Mouse (Mus musculus): ENCODE results near the gene Olfr305.
"Not testable (repeated sequence)": the region's sequence is repeated elsewhere in the genome, so short reads cannot be mapped to it uniquely, and the experiment has no call there.

The Olfr305 gene

DNA sequence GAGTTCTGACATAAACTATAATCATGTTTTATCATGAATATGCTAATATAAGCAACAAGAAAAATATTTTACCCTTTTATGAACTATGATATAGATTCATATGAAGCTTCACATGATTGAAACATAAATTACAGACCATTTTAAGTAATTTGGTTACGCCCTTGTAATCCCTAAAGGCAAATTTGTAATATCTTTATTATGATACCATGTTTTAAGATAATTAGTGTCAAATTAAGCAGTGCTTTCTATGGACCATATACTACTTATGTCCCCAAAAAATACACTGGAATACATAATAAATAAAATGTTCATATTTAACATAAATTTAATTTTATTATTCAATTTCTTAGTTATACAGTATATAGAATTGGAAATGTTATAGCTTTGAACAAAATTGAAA, at the start of gene Olfr305:
Gene Olfr305 (minus strand): TSS at position 101 of the 400 bp plus-strand sequence.
- in situ Hi-C loops (cut with MseI, MboI) = no loop called here

DNA sequence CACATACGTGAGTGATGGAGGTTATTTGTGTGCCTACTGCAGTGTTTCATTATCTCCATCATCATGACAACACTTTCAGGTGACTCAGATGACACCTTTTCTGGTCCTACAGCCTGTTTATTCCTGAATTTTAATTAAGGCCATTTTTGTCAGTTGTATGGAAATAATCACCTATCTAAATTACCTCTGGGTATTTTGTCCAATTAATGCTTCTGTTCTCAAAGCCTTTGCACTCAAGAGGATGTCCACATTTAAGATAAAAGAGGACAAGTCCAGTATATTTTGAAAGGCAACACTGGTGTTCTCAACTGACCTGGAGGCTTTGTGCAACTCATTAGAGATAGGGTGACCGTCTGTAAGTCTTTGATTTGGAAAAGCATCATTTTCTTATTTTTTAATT, 36.8 kb upstream of the Olfr305 start, which contains the start of gene Olfr301:
Gene Olfr301 (plus strand): TSS at position 301 of the 400 bp plus-strand sequence.
- in situ Hi-C loops (cut with MseI, MboI) = no loop called here

DNA sequence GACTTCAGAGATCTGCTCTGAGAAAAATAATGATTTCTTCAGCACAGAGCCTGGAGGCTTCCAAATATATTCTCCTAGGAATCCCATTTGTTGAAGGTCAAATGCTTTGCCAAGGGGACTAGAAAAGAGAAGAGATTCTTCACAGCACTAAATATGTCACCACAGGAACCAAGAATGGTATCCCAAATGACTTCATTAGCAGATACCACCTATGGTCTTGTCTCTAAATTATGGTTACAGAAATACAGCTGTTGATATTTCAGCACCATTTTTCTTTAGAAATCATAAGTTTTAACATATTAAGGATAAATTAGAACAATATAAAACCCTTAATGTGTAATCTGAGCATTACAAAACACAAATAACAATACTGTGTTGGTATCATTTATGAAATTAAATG, 31.0 kb upstream of the Olfr305 start, which contains the start of gene Olfr303:
Gene Olfr303 (minus strand): TSS at position 101 of the 400 bp plus-strand sequence.
- in situ Hi-C loops (cut with MseI, MboI) = no loop called here

- in situ Hi-C loops (cut with MseI, MboI) = no loop called here
Measured at GRCm38 (mm10) chr7:86386558-86386957, 19.8 kb upstream of the Olfr305 start, which contains the start of gene Olfr304. TSS of gene Olfr304 (minus strand) at chr7:86386658.

DNA sequence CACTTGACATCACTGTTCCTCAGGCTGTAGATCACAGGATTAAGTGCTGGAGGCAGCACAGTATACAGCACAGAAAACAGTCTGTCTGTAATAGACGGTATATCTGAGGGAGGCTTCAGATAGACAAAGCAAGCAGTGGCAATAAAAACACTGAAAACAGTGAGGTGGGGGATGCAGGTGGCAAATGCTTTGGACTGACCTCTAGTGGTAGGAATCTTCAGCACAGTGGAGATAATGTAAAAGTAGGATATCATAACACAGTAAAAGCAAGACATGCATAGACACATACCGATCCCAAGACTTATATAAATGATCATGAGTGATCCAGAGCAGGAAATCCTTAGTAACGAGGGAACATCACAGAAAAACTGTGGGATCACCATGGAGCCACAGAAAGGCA, 19.0 kb upstream of the Olfr305 start:
- in situ Hi-C loops (cut with MseI, MboI) = no loop called here

DNA sequence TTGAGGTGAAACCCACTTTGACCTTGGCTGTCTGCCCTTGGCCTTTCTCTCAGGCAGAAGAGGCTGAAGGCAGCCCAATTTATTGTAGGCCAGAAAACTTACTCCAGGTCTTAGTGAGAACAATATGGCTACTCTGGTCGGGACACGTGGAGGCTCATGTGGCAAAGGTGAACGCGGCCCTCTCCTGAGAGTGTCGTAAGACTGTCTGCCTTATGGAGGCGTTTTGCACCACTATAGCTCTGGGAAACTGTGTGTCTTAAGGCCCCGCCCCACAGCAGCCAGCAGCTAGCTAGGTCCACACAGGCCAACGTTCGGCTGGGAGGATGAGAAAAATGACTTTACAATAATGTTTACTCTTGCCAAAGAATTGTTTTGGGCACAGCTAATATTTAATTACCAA, 20.4 kb downstream of the Olfr305 start:
- in situ Hi-C loops (cut with MseI, MboI) = not testable (repeated sequence)

DNA sequence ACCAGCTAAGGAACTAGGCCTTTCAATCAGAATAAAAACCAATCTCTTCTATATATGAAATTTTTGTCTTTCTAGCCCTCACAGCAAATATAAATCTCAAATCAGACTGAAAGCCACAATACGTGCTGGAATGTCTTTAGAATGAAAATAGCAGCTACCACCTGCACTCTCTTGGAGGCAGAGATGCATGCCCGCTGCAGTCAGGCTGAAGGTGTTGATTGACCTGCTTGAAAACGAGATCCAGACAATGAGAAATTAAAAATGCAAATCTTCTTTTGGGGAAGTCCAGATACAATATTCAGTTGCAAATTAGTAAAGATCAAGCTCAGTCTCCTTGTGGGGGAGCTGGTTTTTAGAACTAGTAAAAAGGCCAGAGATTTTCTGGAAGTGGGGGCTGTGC, 22.5 kb downstream of the Olfr305 start:
- in situ Hi-C loops (cut with MseI, MboI) = no loop called here

DNA sequence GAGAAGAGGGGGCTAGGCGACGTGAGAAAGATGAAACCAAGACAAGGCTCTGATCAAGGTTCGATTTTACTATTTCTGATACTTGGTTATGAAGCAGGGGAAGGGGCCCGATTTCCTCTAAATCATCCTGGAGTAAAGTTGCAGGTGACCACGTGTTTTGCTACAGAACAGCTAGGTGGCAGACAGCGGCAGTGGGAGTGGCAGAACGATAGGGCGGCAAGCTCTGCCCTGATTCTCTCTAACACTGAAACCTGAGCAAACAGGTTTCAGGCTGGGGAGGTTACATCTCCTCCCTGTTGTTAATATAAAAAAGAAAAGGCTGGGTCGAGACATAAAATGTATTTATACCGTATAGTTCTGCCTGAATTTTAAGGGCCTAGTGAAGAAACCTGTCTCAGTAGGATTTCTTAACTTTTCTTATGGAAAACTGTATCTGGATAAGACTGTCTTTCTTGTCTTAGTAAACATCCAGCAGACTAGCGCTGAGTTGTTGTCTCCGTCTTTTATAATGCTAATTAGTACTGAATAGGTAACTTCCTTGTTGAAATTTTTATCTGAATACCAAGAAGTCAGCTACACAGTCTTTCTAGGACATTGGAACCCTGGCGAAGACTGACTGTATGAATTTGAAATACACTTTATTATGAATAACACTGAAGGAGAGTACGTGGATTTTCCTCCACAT, 23.7 kb downstream of the Olfr305 start:
- in situ Hi-C loops (cut with MseI, MboI) = no loop called here

DNA sequence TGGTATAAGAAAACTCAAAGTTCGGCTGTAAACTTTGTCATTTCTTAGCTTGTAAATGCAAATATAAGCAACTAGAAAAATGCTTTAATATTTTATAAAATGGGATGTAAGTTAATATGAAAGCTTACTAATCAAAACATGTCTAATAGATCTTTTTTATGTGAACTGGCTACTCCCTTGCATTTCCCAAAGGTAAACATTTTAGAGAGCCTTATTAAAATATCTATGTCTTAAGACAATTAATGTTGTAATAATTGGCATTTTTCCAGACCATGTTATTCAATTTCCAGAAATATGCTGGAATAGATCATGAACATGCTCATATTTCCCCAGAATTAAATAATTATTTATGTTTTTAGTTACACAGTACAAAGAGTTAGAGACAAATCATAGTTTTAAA, 29.2 kb downstream of the Olfr305 start, which contains the start of gene Olfr307:
Gene Olfr307 (minus strand): TSS at position 101 of the 400 bp plus-strand sequence.
- in situ Hi-C loops (cut with MseI, MboI) = no loop called here

DNA sequence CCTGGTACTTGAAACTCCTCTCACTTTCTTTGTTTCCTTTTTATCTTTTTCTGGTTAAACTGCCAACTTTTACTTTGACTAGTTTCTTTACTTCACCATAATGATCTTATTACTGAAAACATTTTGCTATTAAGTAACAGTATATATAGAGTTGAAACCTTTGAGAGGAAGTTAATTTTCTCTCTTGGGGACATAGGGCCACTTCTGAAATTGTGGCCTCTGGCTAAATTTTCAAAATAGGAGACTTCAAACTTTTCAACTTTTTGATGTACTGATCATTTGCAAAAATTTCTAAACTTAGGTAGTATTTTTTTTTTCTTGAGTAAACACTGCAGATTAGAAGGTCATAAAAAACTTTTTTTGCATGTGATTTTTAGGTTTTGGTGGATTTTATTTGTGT, 41.2 kb downstream of the Olfr305 start, which contains the start of gene Olfr308:
Gene Olfr308 (minus strand): TSS at position 101 of the 400 bp plus-strand sequence.
- in situ Hi-C loops (cut with MseI, MboI) = no loop called here

DNA sequence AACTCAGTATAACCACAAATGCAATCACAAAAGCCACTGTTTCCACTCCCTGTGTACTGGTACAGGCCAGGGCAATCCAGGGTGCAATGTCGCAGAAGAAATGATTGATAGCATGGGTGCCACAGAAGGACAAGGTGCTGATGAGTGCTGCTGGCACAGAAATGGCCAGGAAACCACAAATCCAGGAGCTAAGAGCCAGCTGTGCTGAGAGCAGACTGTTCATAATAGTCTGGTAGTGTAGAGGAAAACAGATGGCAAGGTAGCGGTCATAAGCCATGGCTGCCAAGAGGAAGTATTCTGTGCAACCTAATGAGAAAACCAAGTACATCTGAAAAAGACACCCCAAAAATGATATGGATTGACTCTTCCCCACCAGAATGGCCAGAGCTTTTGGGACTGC, 45.4 kb downstream of the Olfr305 start:
- in situ Hi-C loops (cut with MseI, MboI) = no loop called here

GRCm38 (mm10) chr7:86313608-86314007, 53.1 kb downstream of the Olfr305 start, which contains the start of gene Olfr309:
TSS of gene Olfr309 (minus strand) at chr7:86313708.
- in situ Hi-C loops (cut with MseI, MboI) = no loop called here
